Comparison of ENCODE assay signal across 8 mouse cellular contexts in the genomic region with DNA sequence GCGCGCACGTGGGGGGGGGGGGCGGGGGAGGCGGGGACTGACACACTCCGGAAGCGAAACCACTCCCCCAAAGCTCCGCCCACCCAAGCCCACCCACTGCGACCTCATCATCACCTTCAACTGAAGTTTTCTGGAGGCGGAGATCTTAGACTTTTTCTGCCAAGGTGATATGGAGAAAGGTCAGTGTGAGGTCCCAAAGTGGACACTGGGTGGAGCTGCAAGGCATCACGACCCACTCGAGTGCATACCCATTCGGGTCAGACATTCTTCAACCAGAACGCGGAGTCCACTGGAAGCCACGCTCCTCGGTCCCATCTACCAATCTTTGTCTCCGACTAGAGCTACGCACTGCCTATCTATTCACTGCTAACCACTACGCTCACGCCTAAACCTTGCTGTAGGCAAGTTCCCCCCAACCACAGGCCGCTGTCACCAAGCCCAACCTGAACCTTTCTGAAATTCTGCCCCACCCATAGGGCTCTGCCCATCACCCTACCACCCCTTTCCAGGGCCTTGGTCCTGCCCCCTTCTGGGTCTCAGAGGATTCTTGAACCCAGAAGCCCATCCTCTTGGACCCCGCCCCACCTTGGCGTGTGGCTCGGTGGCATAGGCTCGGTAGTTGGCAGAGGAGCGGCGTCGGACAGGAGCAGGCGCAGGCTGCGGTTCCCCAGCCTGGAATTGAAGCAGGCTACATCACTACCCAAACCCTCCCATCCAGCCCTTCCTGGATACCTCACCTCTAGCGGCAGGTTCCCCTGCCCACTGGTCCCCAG. TPM values are rescaled to one million over a fixed set of nuclear protein-coding genes. Genes with fewer than 3 reads are reported as not detected.
A peak's percentile ranks its signal among the peaks of the same experiment; 100 is the strongest.
DNase-seq lines count a peak whose midpoint lies in the region; ATAC-seq and TF ChIP-seq lines count a peak whose summit lies in the region.
"Had no signal": no experiment of that assay in that cellular context is flagged by ENCODE, and none has a peak within 500 bp of the region (broad histone marks: within the 10 kb centered on the region; RNA-seq: fewer than 3 reads in every experiment).

No protein-coding gene starts in this region.

- peak; percentile 20 for DNase-seq in brain, embryonic 14.5 days (ENCODE audit: low read depth)
- DNase-seq in midbrain, postnatal 0 days (ENCODE audit: low spot score) = no peak
- no peak for DNase-seq in layer of hippocampus, adult 18-20 months (ENCODE audit: low spot score in 2 of 2)
- no peak for DNase-seq in kidney, adult 8-10 months
- DNase-seq in ovary, postnatal 10 days (ENCODE audit: low spot score) = no peak

- peak overlapping the region; percentile 24 for H3K4me3 ChIP-seq in embryonic facial prominence, embryonic 15.5 days (replicated peaks)
- peak overlapping the region; percentile 34 for H3K4me3 ChIP-seq in hindbrain, embryonic 16.5 days (ENCODE audit: low read length)
- peak overlapping the region; percentile 17; the same call in 1 of the 2 replicates for H3K4me3 ChIP-seq in midbrain, postnatal 0 days (ENCODE audit: low read depth, low read length)
- H3K4me3 ChIP-seq: myocyte had no signal

- no peaks in the 10 kb centered on the region for H3K36me3 ChIP-seq in embryonic facial prominence, embryonic 15.5 days
- no peaks in the 10 kb centered on the region for H3K36me3 ChIP-seq in hindbrain, embryonic 16.5 days (ENCODE audit: control insufficient read depth, insufficient read depth, low read length)
- H3K36me3 ChIP-seq in midbrain, postnatal 0 days (ENCODE audit: insufficient read depth, low read length) = no peaks in the 10 kb centered on the region

- no peaks in the 10 kb centered on the region for H3K9me3 ChIP-seq in embryonic facial prominence, embryonic 15.5 days (replicated peaks)
- H3K9me3 ChIP-seq in hindbrain, embryonic 16.5 days (ENCODE audit: control insufficient read depth, low read length) = no peaks in the 10 kb centered on the region
- no peaks in the 10 kb centered on the region for H3K9me3 ChIP-seq in midbrain, postnatal 0 days (ENCODE audit: low read length)

- ATAC-seq in embryonic facial prominence, embryonic 15.5 days (ENCODE audit: insufficient number of reproducible peaks, low FRiP score, low TSS enrichment, low read depth) = no peak
- ATAC-seq in hindbrain, embryonic 16.5 days = no peak
- no peak for ATAC-seq in midbrain, postnatal 0 days (ENCODE audit: low FRiP score)

- H3K4me2 ChIP-seq in embryonic facial prominence, embryonic 15.5 days (replicated peaks) = peak overlapping the region; percentile 46
- peak overlapping the region; percentile 58 for H3K4me2 ChIP-seq in hindbrain, embryonic 16.5 days (ENCODE audit: low read length)
- H3K4me2 ChIP-seq in midbrain, postnatal 0 days (ENCODE audit: low read depth, low read length, poor library complexity, severe bottlenecking) = peak overlapping the region; percentile 44

- WGBS in embryonic facial prominence, embryonic 15.5 days = 34% methylated on average over 32 of the region's 32 CpGs
- WGBS in hindbrain, embryonic 16.5 days = 34% methylated on average over 32 of the region's 32 CpGs
- WGBS in midbrain, postnatal 0 days = 37% methylated on average over 32 of the region's 32 CpGs

- H3K9ac ChIP-seq in embryonic facial prominence, embryonic 15.5 days = no peak overlapping the region
- no peak overlapping the region for H3K9ac ChIP-seq in hindbrain, embryonic 16.5 days (ENCODE audit: low read depth, low read length)
- H3K9ac ChIP-seq in midbrain, postnatal 0 days (replicated peaks; ENCODE audit: low read length, poor library complexity, severe bottlenecking) = no peak overlapping the region

- TF ChIP-seq CTCF in brain, embryonic 14.5 days (IDR thresholded peaks at IDR 0.05; ENCODE audit: borderline replicate concordance, extremely low read depth, insufficient read depth, insufficient read length) = no peak
- TF ChIP-seq CTCF in midbrain, postnatal 0 days (IDR thresholded peaks at IDR 0.05) = 0 out of 2 replicates have a peak, but pooled peaks have one; percentile 28

- H3K27ac ChIP-seq in embryonic facial prominence, embryonic 15.5 days (replicated peaks) = no peak overlapping the region
- H3K27ac ChIP-seq in hindbrain, embryonic 16.5 days (ENCODE audit: low read depth, low read length) = no peak overlapping the region
- H3K27ac ChIP-seq in midbrain, postnatal 0 days (ENCODE audit: low read depth, low read length) = no peak overlapping the region

- TF ChIP-seq POLR2A in brain, embryonic 14.5 days (IDR thresholded peaks at IDR 0.05; ENCODE audit: borderline replicate concordance, extremely low read depth, insufficient read depth, insufficient read length, poor library complexity, severe bottlenecking) = no peak

- H3K27me3 ChIP-seq in embryonic facial prominence, embryonic 15.5 days = no peaks in the 10 kb centered on the region
- peaks cover 4% of the 10 kb centered on the region; the same call in 1 of the 2 replicates for H3K27me3 ChIP-seq in hindbrain, embryonic 16.5 days (replicated peaks; ENCODE audit: control insufficient read depth, insufficient read depth, low read length)
- 0 out of 2 replicates have a peak, but pooled peaks cover 2% of the 10 kb centered on the region for H3K27me3 ChIP-seq in midbrain, postnatal 0 days (ENCODE audit: insufficient read depth, low read length)

- peaks cover 15% of the 10 kb centered on the region for H3K4me1 ChIP-seq in embryonic facial prominence, embryonic 15.5 days
- no peaks in the 10 kb centered on the region; the same call in 1 of the 2 replicates for H3K4me1 ChIP-seq in hindbrain, embryonic 16.5 days (ENCODE audit: control insufficient read depth, insufficient read depth, low read depth, low read length)
- H3K4me1 ChIP-seq in midbrain, postnatal 0 days (ENCODE audit: insufficient read depth, low read length) = no peaks in the 10 kb centered on the region

RNA-seq across cellular contexts. Expression of gene Tnni3, which starts 2.6 kb away (rescaled TPM):
- polyA plus RNA-seq in brain, embryonic 14.5 days (2012; rRNA removed) = 4.2 and 4.3 TPM in 2 replicates
- 5.1 and 5.9 TPM in 2 replicates for polyA plus RNA-seq in embryonic facial prominence, embryonic 15.5 days (2015; fragmentation: Nextera tagmentation; extraction: Ambion mirVana)
- polyA plus RNA-seq in hindbrain, embryonic 16.5 days (2015; fragmentation: Nextera tagmentation; extraction: Ambion mirVana) = 1.7 and 2.0 TPM in 2 replicates
- total RNA-seq in midbrain, postnatal 0 days (2014; rRNA removed) = 4.1 TPM in 1 of 2 replicates, not detected in the other
- 1.4 and 1.7 TPM in 2 replicates for polyA plus RNA-seq in midbrain, postnatal 0 days (2015; fragmentation: Nextera tagmentation; extraction: Ambion mirVana)
- 1 to 10 TPM in 1 of 2 experiments, under 1 TPM in 1; 0.54 to 1.3 TPM for total RNA-seq in layer of hippocampus, adult 18-20 months (2021)

RNA-seq across cellular contexts. Expression of gene Tnnt1, which starts 5.2 kb away (rescaled TPM):
- 3.3 and 3.9 TPM in 2 replicates for polyA plus RNA-seq in brain, embryonic 14.5 days (2012; rRNA removed)
- polyA plus RNA-seq in embryonic facial prominence, embryonic 15.5 days (2015; fragmentation: Nextera tagmentation; extraction: Ambion mirVana) = 290 and 382 TPM in 2 replicates
- 3.7 and 15.9 TPM in 2 replicates for polyA plus RNA-seq in hindbrain, embryonic 16.5 days (2015; fragmentation: Nextera tagmentation; extraction: Ambion mirVana)
- total RNA-seq in midbrain, postnatal 0 days (2014; rRNA removed) = 2.9 and 4.2 TPM in 2 replicates
- polyA plus RNA-seq in midbrain, postnatal 0 days (2015; fragmentation: Nextera tagmentation; extraction: Ambion mirVana) = 3.3 and 4.1 TPM in 2 replicates
- 1 to 10 TPM; 1.7 to 3.0 TPM for total RNA-seq in layer of hippocampus, adult 18-20 months (2021)

RNA-seq across cellular contexts. Expression of gene Dnaaf3, which starts 10.8 kb away (rescaled TPM):
- 5.9 and 6.4 TPM in 2 replicates for polyA plus RNA-seq in brain, embryonic 14.5 days (2012; rRNA removed)
- 4.4 and 7.8 TPM in 2 replicates for polyA plus RNA-seq in embryonic facial prominence, embryonic 15.5 days (2015; fragmentation: Nextera tagmentation; extraction: Ambion mirVana)
- 2.8 TPM in 2 replicates for polyA plus RNA-seq in hindbrain, embryonic 16.5 days (2015; fragmentation: Nextera tagmentation; extraction: Ambion mirVana)
- 0.80 and 2.4 TPM in 2 replicates for total RNA-seq in midbrain, postnatal 0 days (2014; rRNA removed)
- 1.3 and 1.7 TPM in 2 replicates for polyA plus RNA-seq in midbrain, postnatal 0 days (2015; fragmentation: Nextera tagmentation; extraction: Ambion mirVana)
- under 1 TPM; 0.74 to 0.81 TPM for total RNA-seq in layer of hippocampus, adult 18-20 months (2021)

RNA-seq across cellular contexts. Expression of gene Ppp1r12c, which starts 19.9 kb away (rescaled TPM):
- polyA plus RNA-seq in brain, embryonic 14.5 days (2012; rRNA removed) = 61.5 and 104 TPM in 2 replicates
- 52.5 and 57.2 TPM in 2 replicates for polyA plus RNA-seq in embryonic facial prominence, embryonic 15.5 days (2015; fragmentation: Nextera tagmentation; extraction: Ambion mirVana)
- 18.3 and 38.5 TPM in 2 replicates for polyA plus RNA-seq in hindbrain, embryonic 16.5 days (2015; fragmentation: Nextera tagmentation; extraction: Ambion mirVana)
- 75.5 and 114 TPM in 2 replicates for total RNA-seq in midbrain, postnatal 0 days (2014; rRNA removed)
- polyA plus RNA-seq in midbrain, postnatal 0 days (2015; fragmentation: Nextera tagmentation; extraction: Ambion mirVana) = 34.6 and 35.0 TPM in 2 replicates
- 100 to 1,000 TPM; 148 to 153 TPM for total RNA-seq in layer of hippocampus, adult 18-20 months (2021)

RNA-seq across cellular contexts. Expression of gene Syt5, which starts 25.9 kb away (rescaled TPM):
- 103 and 105 TPM in 2 replicates for polyA plus RNA-seq in brain, embryonic 14.5 days (2012; rRNA removed)
- polyA plus RNA-seq in embryonic facial prominence, embryonic 15.5 days (2015; fragmentation: Nextera tagmentation; extraction: Ambion mirVana) = 9.1 and 10.7 TPM in 2 replicates
- polyA plus RNA-seq in hindbrain, embryonic 16.5 days (2015; fragmentation: Nextera tagmentation; extraction: Ambion mirVana) = 119 and 124 TPM in 2 replicates
- 84.7 and 147 TPM in 2 replicates for total RNA-seq in midbrain, postnatal 0 days (2014; rRNA removed)
- 184 and 194 TPM in 2 replicates for polyA plus RNA-seq in midbrain, postnatal 0 days (2015; fragmentation: Nextera tagmentation; extraction: Ambion mirVana)
- total RNA-seq in layer of hippocampus, adult 18-20 months (2021) = 100 to 1,000 TPM; 211 to 233 TPM

Comparison
In these comparisons a context has a peak if more than half of its experiments do, and no peak if none do; other contexts are left out.
1. RNA of gene Tnnt1, which starts 5.2 kb away (polyA plus RNA-seq): 290 to 382 TPM in embryonic facial prominence, embryonic 15.5 days; 3.3 to 4.1 TPM in midbrain, postnatal 0 days, 3.7 to 15.9 TPM in hindbrain, embryonic 16.5 days and 3.3 to 3.9 TPM in brain, embryonic 14.5 days; every median in the first group is over 10 times any median in the second.
2. Peak in every context shown above with its lines, with median percentiles within 50 percentile points of each other: H3K4me2 ChIP-seq and H3K4me3 ChIP-seq.